Mouse (Mus musculus): ENCODE results near the gene Gucy1a1.

The Gucy1a1 gene

GRCm38 (mm10) chr3:82096801-82097200 lies 48.8 kb downstream of the Gucy1a1 start:
- in situ Hi-C loops (cut with MboI; ENCODE audit: low sequenced_read_pairs), result no loop called here

GRCm38 (mm10) chr3:82074201-82074851 lies 71.3 kb downstream of the Gucy1a1 start, which contains the start of gene Gucy1b1:
TSS of gene Gucy1b1 (minus strand) at chr3:82074689.
- in situ Hi-C loops (cut with MboI; ENCODE audit: low sequenced_read_pairs), result no loop called here

- in situ Hi-C loops (cut with MboI; ENCODE audit: low sequenced_read_pairs), result no loop called here
Measured at GRCm38 (mm10) chr3:82073741-82074181, 71.8 kb downstream of the Gucy1a1 start.

- in situ Hi-C loops (cut with MboI; ENCODE audit: low sequenced_read_pairs), result no loop called here
Measured at GRCm38 (mm10) chr3:82067830-82068229, 77.8 kb downstream of the Gucy1a1 start.

GRCm38 (mm10) chr3:82061402-82062180 lies 84.0 kb downstream of the Gucy1a1 start:
- in situ Hi-C loops (cut with MboI; ENCODE audit: low sequenced_read_pairs), result no loop called here

GRCm38 (mm10) chr3:82057201-82057600 lies 88.4 kb downstream of the Gucy1a1 start:
- in situ Hi-C loops (cut with MboI; ENCODE audit: low sequenced_read_pairs), result no loop called here

- in situ Hi-C loops (cut with MboI; ENCODE audit: low sequenced_read_pairs), result no loop called here
Measured at GRCm38 (mm10) chr3:82054283-82054974, 91.2 kb downstream of the Gucy1a1 start.

- in situ Hi-C loops (cut with MboI; ENCODE audit: low sequenced_read_pairs), result no loop called here
Measured at GRCm38 (mm10) chr3:82052029-82052428, 93.6 kb downstream of the Gucy1a1 start.

GRCm38 (mm10) chr3:82051468-82051867 lies 94.1 kb downstream of the Gucy1a1 start:
- in situ Hi-C loops (cut with MboI; ENCODE audit: low sequenced_read_pairs), result no loop called here

GRCm38 (mm10) chr3:82048681-82049080 lies 96.9 kb downstream of the Gucy1a1 start:
- in situ Hi-C loops (cut with MboI; ENCODE audit: low sequenced_read_pairs), result loop anchor here (25.0 kb wide), 1 partner anchor 814 kb away; no protein-coding TSS in a partner anchor

- in situ Hi-C loops (cut with MboI; ENCODE audit: low sequenced_read_pairs), result loop anchor here (25.0 kb wide), 1 partner anchor 814 kb away; no protein-coding TSS in a partner anchor
Measured at GRCm38 (mm10) chr3:82048078-82048477, 97.5 kb downstream of the Gucy1a1 start.

- in situ Hi-C loops (cut with MboI; ENCODE audit: low sequenced_read_pairs), result loop anchor here (25.0 kb wide), 1 partner anchor 815 kb away; no protein-coding TSS in a partner anchor
Measured at GRCm38 (mm10) chr3:82047100-82047753, 98.4 kb downstream of the Gucy1a1 start.

GRCm38 (mm10) chr3:82046087-82046486 lies 99.5 kb downstream of the Gucy1a1 start:
- in situ Hi-C loops (cut with MboI; ENCODE audit: low sequenced_read_pairs), result loop anchor here (25.0 kb wide), 1 partner anchor 816 kb away; no protein-coding TSS in a partner anchor

- in situ Hi-C loops (cut with MboI; ENCODE audit: low sequenced_read_pairs), result loop anchor here (25.0 kb wide), 1 partner anchor 817 kb away; no protein-coding TSS in a partner anchor
Measured at GRCm38 (mm10) chr3:82044902-82045301, 100.7 kb downstream of the Gucy1a1 start.

- in situ Hi-C loops (cut with MboI; ENCODE audit: low sequenced_read_pairs), result loop anchor here (25.0 kb wide), 1 partner anchor 819 kb away; no protein-coding TSS in a partner anchor
Measured at GRCm38 (mm10) chr3:82043676-82044075, 101.9 kb downstream of the Gucy1a1 start.

Data from CH12F3 (cell line).